12 mouse cellular contexts compared by ENCODE assay signal in the genomic region with DNA sequence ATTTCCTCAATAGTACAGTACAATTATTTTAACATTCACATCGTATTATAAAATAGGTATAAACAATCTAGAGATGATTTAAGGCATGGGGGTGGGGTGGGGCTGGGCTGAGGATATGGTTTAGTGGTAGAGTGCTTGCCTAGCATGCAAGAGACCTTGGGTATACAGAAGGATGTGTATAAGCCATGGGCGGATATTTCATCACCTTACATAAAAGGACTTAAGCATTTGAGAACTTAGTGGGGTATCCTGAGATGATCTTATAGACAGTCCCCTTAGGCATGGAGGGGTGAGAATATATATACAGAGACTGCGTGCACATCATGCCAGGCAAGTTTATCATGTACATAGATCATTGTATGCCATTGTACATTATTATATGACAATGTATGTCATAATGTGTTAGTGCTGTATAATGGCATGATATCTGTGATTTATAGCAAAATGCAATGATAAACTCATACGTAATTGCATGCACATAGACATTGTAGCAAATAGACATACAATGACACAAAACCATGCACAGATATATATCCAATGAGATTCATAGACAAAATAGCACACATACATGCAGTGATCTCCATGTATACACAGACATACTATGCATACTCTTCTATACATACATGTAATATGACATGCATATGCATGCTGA. TPM values are rescaled to one million over a fixed set of nuclear protein-coding genes. Genes with fewer than 3 reads are reported as not detected.
DNase-seq lines count a peak whose midpoint lies in the region; ATAC-seq and TF ChIP-seq lines count a peak whose summit lies in the region.
"Had no signal": no experiment of that assay in that cellular context is flagged by ENCODE, and none has a peak within 500 bp of the region (broad histone marks: within the 10 kb centered on the region; RNA-seq: fewer than 3 reads in every experiment).

No protein-coding gene starts in this region.

- DNase-seq in 416B (ENCODE audit: low read depth): peak; percentile 92
- DNase-seq in c-Kit-positive CD71-positive TER-119-negative erythroid progenitor cells, embryonic 14.5 days (ENCODE audit: low read depth): peak; percentile 50
- DNase-seq in heart, adult 11 months: no peak
- DNase-seq in lung, postnatal 0 days (ENCODE audit: low spot score): no peak
- no peak for DNase-seq in kidney, adult 9 months
- DNase-seq: lung, adult 18-20 months had no signal

- no peak overlapping the region for H3K27ac ChIP-seq in lung, postnatal 0 days (ENCODE audit: low read length)
- H3K27ac ChIP-seq: embryonic facial prominence, embryonic 12.5 days; kidney, embryonic 15.5 days had no signal

- no peak for ATAC-seq in erythroblast, adult 5-6 weeks (replicated peaks; ENCODE audit: low FRiP score, poor library complexity, severe bottlenecking)
- ATAC-seq in megakaryocyte-erythroid progenitor cell, adult 5-6 weeks (replicated peaks; ENCODE audit: low FRiP score, low TSS enrichment, poor library complexity, severe bottlenecking): peak; percentile 4
- no peak for ATAC-seq in lung, postnatal 0 days

- H3K4me1 ChIP-seq in erythroblast, embryonic 14.5 days (ENCODE audit: control insufficient read depth): peaks cover 60% of the 10 kb centered on the region
- H3K4me1 ChIP-seq in lung, postnatal 0 days (ENCODE audit: insufficient read depth, low read depth, low read length): peaks cover 4% of the 10 kb centered on the region; the same call in 1 of the 2 replicates

- 61% methylated on average over 4 of the region's 4 CpGs for WGBS in lung, postnatal 0 days

- H3K36me3 ChIP-seq in erythroblast, embryonic 14.5 days (ENCODE audit: control insufficient read depth): peaks cover 29% of the 10 kb centered on the region
- H3K36me3 ChIP-seq in lung, postnatal 0 days (ENCODE audit: insufficient read depth, low read length): no peaks in the 10 kb centered on the region
- H3K36me3 ChIP-seq: embryonic facial prominence, embryonic 12.5 days; kidney, embryonic 15.5 days; midbrain, embryonic 12.5 days had no signal

- H3K9ac ChIP-seq in lung, postnatal 0 days (replicated peaks; ENCODE audit: low read depth): no peak overlapping the region
- H3K9ac ChIP-seq: embryonic facial prominence, embryonic 12.5 days; kidney, embryonic 15.5 days had no signal

- H3K4me2 ChIP-seq in lung, postnatal 0 days (replicated peaks; ENCODE audit: low read depth, low read length): no peak overlapping the region
- H3K4me2 ChIP-seq: embryonic facial prominence, embryonic 12.5 days; kidney, embryonic 15.5 days had no signal

- H3K4me3 ChIP-seq in erythroblast, embryonic 14.5 days (replicated peaks): peak overlapping the region; percentile 70
- no peak overlapping the region for H3K4me3 ChIP-seq in lung, postnatal 0 days (ENCODE audit: low read depth, low read length)
- H3K4me3 ChIP-seq: embryonic facial prominence, embryonic 12.5 days; kidney, embryonic 15.5 days had no signal

- no peak for TF ChIP-seq CTCF in lung, postnatal 0 days (IDR thresholded peaks at IDR 0.05)

- H3K9me3 ChIP-seq in erythroblast, embryonic 14.5 days (ENCODE audit: control insufficient read depth, low read length): peaks cover 8% of the 10 kb centered on the region
- no peaks in the 10 kb centered on the region for H3K9me3 ChIP-seq in lung, postnatal 0 days (ENCODE audit: low read length)
- H3K9me3 ChIP-seq: embryonic facial prominence, embryonic 12.5 days; kidney, embryonic 15.5 days; midbrain, embryonic 12.5 days had no signal

- peaks cover 40% of the 10 kb centered on the region for H3K27me3 ChIP-seq in erythroblast, embryonic 14.5 days (ENCODE audit: control insufficient read depth)
- H3K27me3 ChIP-seq in lung, postnatal 0 days (replicated peaks; ENCODE audit: insufficient read depth, low read length): peaks cover 22% of the 10 kb centered on the region; the same call in 1 of the 2 replicates

- TF ChIP-seq EP300 in lung, postnatal 0 days (IDR thresholded peaks at IDR 0.05): no peak

RNA-seq across cellular contexts. Expression of a gene that starts 1.3 kb away (rescaled TPM):
- 0.47 and 0.71 TPM in 2 replicates for polyA plus RNA-seq in erythroblast, embryonic 14.5 days (2012)
- total RNA-seq in erythroblast, adult 5-6 weeks (2015; ENCODE audit: low replicate concordance): 4.2 and 5.4 TPM in 2 replicates
- total RNA-seq in erythroblast, adult 5-6 weeks (2017; ENCODE audit: low replicate concordance): 5.4 and 16.6 TPM in 2 replicates
- 5.5 and 20.3 TPM in 2 replicates for total RNA-seq in megakaryocyte-erythroid progenitor cell, adult 5-6 weeks (2014; fragmentation: Nextera tagmentation)
- 3.5 and 5.4 TPM in 2 replicates for total RNA-seq in megakaryocyte-erythroid progenitor cell, adult 5-6 weeks (2017)
- 0.64 and 0.83 TPM in 2 replicates for polyA plus RNA-seq in lung, postnatal 0 days (2015; fragmentation: Nextera tagmentation; extraction: Ambion mirVana)

RNA-seq across cellular contexts. Expression of a gene that starts 21.7 kb away (rescaled TPM):
- 4.3 and 5.5 TPM in 2 replicates for polyA plus RNA-seq in erythroblast, embryonic 14.5 days (2012)
- 133 and 166 TPM in 2 replicates for total RNA-seq in erythroblast, adult 5-6 weeks (2015; ENCODE audit: low replicate concordance)
- total RNA-seq in erythroblast, adult 5-6 weeks (2017; ENCODE audit: low replicate concordance): 103 and 121 TPM in 2 replicates
- 146 and 192 TPM in 2 replicates for total RNA-seq in megakaryocyte-erythroid progenitor cell, adult 5-6 weeks (2014; fragmentation: Nextera tagmentation)
- total RNA-seq in megakaryocyte-erythroid progenitor cell, adult 5-6 weeks (2017): 55.2 and 75.2 TPM in 2 replicates
- 155 and 166 TPM in 2 replicates for polyA plus RNA-seq in lung, postnatal 0 days (2015; fragmentation: Nextera tagmentation; extraction: Ambion mirVana)

RNA-seq across cellular contexts. Expression of a gene that starts 34.3 kb away (rescaled TPM):
- polyA plus RNA-seq in erythroblast, embryonic 14.5 days (2012): 3.6 and 4.5 TPM in 2 replicates
- 1,764 and 1,778 TPM in 2 replicates for total RNA-seq in erythroblast, adult 5-6 weeks (2015; ENCODE audit: low replicate concordance)
- total RNA-seq in erythroblast, adult 5-6 weeks (2017; ENCODE audit: low replicate concordance): 605 and 1,001 TPM in 2 replicates
- total RNA-seq in megakaryocyte-erythroid progenitor cell, adult 5-6 weeks (2014; fragmentation: Nextera tagmentation): 7.9 TPM in 1 of 2 replicates, not detected in the other
- total RNA-seq in megakaryocyte-erythroid progenitor cell, adult 5-6 weeks (2017): 7.6 and 31.9 TPM in 2 replicates
- polyA plus RNA-seq in lung, postnatal 0 days (2015; fragmentation: Nextera tagmentation; extraction: Ambion mirVana): 0.32 and 0.68 TPM in 2 replicates

Comparison
In these comparisons a context has a peak if more than half of its experiments do, and no peak if none do; other contexts are left out.
1. DNase-seq: peak in 416B (single experiment) and c-Kit-positive CD71-positive TER-119-negative erythroid progenitor cells, embryonic 14.5 days (single experiment); none in heart, adult 11 months (single experiment), lung, postnatal 0 days (single experiment) and kidney, adult 9 months (single experiment).
2. RNA of a gene that starts 34.3 kb away (total RNA-seq): 605 to 1,778 TPM in erythroblast, adult 5-6 weeks; 7.6 to 31.9 TPM in megakaryocyte-erythroid progenitor cell, adult 5-6 weeks; every median in the first group is over 10 times any median in the second.